Comparison of ENCODE assay signal across 7 mouse cellular contexts in genomic region chr1:192854819-192855271, GRCm38 (mm10). TPM values are rescaled to one million over a fixed set of nuclear protein-coding genes. Genes with fewer than 3 reads are reported as not detected.
DNase-seq lines count a peak whose midpoint lies in the region; ATAC-seq and TF ChIP-seq lines count a peak whose summit lies in the region.

No protein-coding gene starts in this region.

- no peak overlapping the region; the same call in 1 of the 2 replicates for H3K27ac ChIP-seq in cerebellum, adult 2 months (ENCODE audit: insufficient read depth, low read length)
- H3K27ac ChIP-seq in hindbrain, embryonic 11.5 days (ENCODE audit: low read depth, low read length) = peak overlapping the region; percentile 96
- peak overlapping the region; percentile 97 for H3K27ac ChIP-seq in midbrain, embryonic 13.5 days
- H3K27ac ChIP-seq in testis, adult 2 months (ENCODE audit: control insufficient read depth, insufficient read depth, low read depth, low read length) = no peak overlapping the region

- peak; percentile 71 for ATAC-seq in hindbrain, embryonic 11.5 days (ENCODE audit: low FRiP score)
- peak; percentile 63 for ATAC-seq in midbrain, embryonic 13.5 days

- peak overlapping the region; percentile 88 for H3K9ac ChIP-seq in hindbrain, embryonic 11.5 days (ENCODE audit: low read depth, low read length)
- peak overlapping the region; percentile 97 for H3K9ac ChIP-seq in midbrain, embryonic 13.5 days (replicated peaks)

- H3K27me3 ChIP-seq in cerebellum, adult 2 months (ENCODE audit: control insufficient read depth, insufficient read depth, low read length) = no peaks in the 10 kb centered on the region
- peaks cover 24% of the 10 kb centered on the region for H3K27me3 ChIP-seq in hindbrain, embryonic 11.5 days (ENCODE audit: control insufficient read depth, insufficient read depth, low read length)
- H3K27me3 ChIP-seq in midbrain, embryonic 13.5 days = peaks cover 29% of the 10 kb centered on the region
- H3K27me3 ChIP-seq in testis, adult 2 months (ENCODE audit: control insufficient read depth, insufficient read depth, low read length) = no peaks in the 10 kb centered on the region

- H3K4me1 ChIP-seq in cerebellum, adult 2 months (ENCODE audit: control insufficient read depth, insufficient read depth, low read length) = no peaks in the 10 kb centered on the region
- peaks cover 11% of the 10 kb centered on the region; the same call in 1 of the 2 replicates for H3K4me1 ChIP-seq in hindbrain, embryonic 11.5 days (replicated peaks; ENCODE audit: control insufficient read depth, insufficient read depth, low read length)
- H3K4me1 ChIP-seq in midbrain, embryonic 13.5 days (replicated peaks) = peaks cover 56% of the 10 kb centered on the region
- H3K4me1 ChIP-seq in testis, adult 2 months (ENCODE audit: control insufficient read depth, insufficient read depth, low read length) = peaks cover 10% of the 10 kb centered on the region

- peak; percentile 54 for DNase-seq in ZHBTc4 (ENCODE audit: low read depth, low spot score)
- peak; percentile 58 to 69 for DNase-seq in cerebellum, adult 2 months
- DNase-seq in frontal cortex, postnatal 10 days (ENCODE audit: low spot score in 2 of 2) = peak; percentile 27 to 47
- peak; percentile 73 for DNase-seq in hindbrain, embryonic 11.5 days (ENCODE audit: low spot score)
- peak; percentile 45 to 72 for DNase-seq in left cerebral cortex, postnatal 36 days (ENCODE audit: low spot score in 2 of 2)

- intact Hi-C loops in left cerebral cortex, postnatal 36 days (cut with DNase I) = loop anchor here (2.0 to 5.0 kb wide), 2 partner anchors 20 to 68 kb away; no protein-coding TSS in a partner anchor

- peak overlapping the region; percentile 93 for H3K4me2 ChIP-seq in hindbrain, embryonic 11.5 days (replicated peaks; ENCODE audit: low read depth, low read length)
- peak overlapping the region; percentile 87 for H3K4me2 ChIP-seq in midbrain, embryonic 13.5 days (replicated peaks)

- no peak for TF ChIP-seq CTCF in cerebellum, adult 2 months (IDR thresholded peaks at IDR 0.05; ENCODE audit: borderline replicate concordance, insufficient read depth, low read depth, low read length)
- no peak for TF ChIP-seq CTCF in testis, adult 2 months (IDR thresholded peaks at IDR 0.05; ENCODE audit: control insufficient read depth, insufficient read depth, insufficient replicate concordance, low read depth, low read length)

- H3K36me3 ChIP-seq in hindbrain, embryonic 11.5 days (ENCODE audit: control insufficient read depth, insufficient read depth, low read length) = no peaks in the 10 kb centered on the region
- H3K36me3 ChIP-seq in midbrain, embryonic 13.5 days = peaks cover 2% of the 10 kb centered on the region; the same call in 1 of the 2 replicates
- no peaks in the 10 kb centered on the region for H3K36me3 ChIP-seq in testis, adult 2 months (ENCODE audit: control insufficient read depth, insufficient read depth, low read length)

- no peak for TF ChIP-seq POLR2A in cerebellum, adult 2 months (IDR thresholded peaks at IDR 0.05; ENCODE audit: borderline replicate concordance, insufficient read depth, low read length)
- no peak for TF ChIP-seq POLR2A in testis, adult 2 months (IDR thresholded peaks at IDR 0.05; ENCODE audit: control insufficient read depth, low read depth, low read length)

- WGBS in cerebellum, adult 2 months = 1% methylated on average over 45 of the region's 45 CpGs
- WGBS in hindbrain, embryonic 11.5 days = under 1% methylated on average over 26 of the region's 45 CpGs
- WGBS in midbrain, embryonic 13.5 days = under 1% methylated on average over 43 of the region's 45 CpGs

- H3K4me3 ChIP-seq in cerebellum, adult 2 months (replicated peaks; ENCODE audit: insufficient read depth, low read depth, low read length) = peak overlapping the region; percentile 59
- peak overlapping the region; percentile 79 for H3K4me3 ChIP-seq in hindbrain, embryonic 11.5 days (ENCODE audit: low read depth, low read length)
- peak overlapping the region; percentile 73 for H3K4me3 ChIP-seq in midbrain, embryonic 13.5 days (replicated peaks)
- H3K4me3 ChIP-seq in testis, adult 2 months (ENCODE audit: control insufficient read depth, low read depth, low read length) = peak overlapping the region; percentile 85

- no peaks in the 10 kb centered on the region for H3K9me3 ChIP-seq in hindbrain, embryonic 11.5 days (ENCODE audit: control insufficient read depth, low read length)
- H3K9me3 ChIP-seq in midbrain, embryonic 13.5 days = no peaks in the 10 kb centered on the region

RNA-seq across cellular contexts. Expression of gene Sertad4, which starts 0.7 kb away (rescaled TPM):
- polyA plus RNA-seq in cerebellum, adult 2 months (2012; rRNA removed) = 11.1 and 11.3 TPM in 2 replicates
- 21.3 and 24.8 TPM in 2 replicates for polyA plus RNA-seq in hindbrain, embryonic 11.5 days (2014; fragmentation: Nextera tagmentation; extraction: Ambion mirVana)
- 10 to 100 TPM; 11.1 to 17.6 TPM for total RNA-seq in left cerebral cortex, postnatal 36 days (2021)
- polyA plus RNA-seq in midbrain, embryonic 13.5 days (2015; fragmentation: Nextera tagmentation; extraction: Ambion mirVana) = 33.2 and 38.7 TPM in 2 replicates
- polyA plus RNA-seq in testis, adult 2 months (2012; rRNA removed) = 1.2 and 1.3 TPM in 2 replicates

Comparison
In these comparisons a context has a peak if more than half of its experiments do, and no peak if none do; other contexts are left out.
1. H3K27ac ChIP-seq: peak in hindbrain, embryonic 11.5 days (single experiment) and midbrain, embryonic 13.5 days (single experiment); none in cerebellum, adult 2 months (single experiment) and testis, adult 2 months (single experiment).
2. Peak in every context shown above with its lines, with median percentiles within 50 percentile points of each other: DNase-seq and H3K4me3 ChIP-seq.